Mouse (Mus musculus) hindbrain, embryonic 12.5 days (tissue): ENCODE data around the gene Bdkrb1. TPM values are rescaled to one million over a fixed set of nuclear protein-coding genes. Genes with fewer than 3 reads are reported as not detected.

Experiments
- ATAC-seq: fragments of 200-750 bp; cut with Nextera tagmentation; 2 replicates; pipeline ENCODE4 v1.8.0; 2017; ENCODE audit warnings: moderate TSS enrichment; ENCODE audit not compliant: low FRiP score
- H3K27ac ChIP-seq: fragments of 300-500 bp; sonication (generic); 2 replicates; pipeline ENCODE4 v1.5.1; 2016; ENCODE audit warnings: mild to moderate bottlenecking
- H3K27me3 ChIP-seq: fragments of 300-500 bp; sonication (generic); 2 replicates; pipeline ENCODE4 v1.6.1; 2016; ENCODE audit warnings: mild to moderate bottlenecking
- H3K36me3 ChIP-seq: fragments of 300-500 bp; sonication (generic); 2 replicates; pipeline ENCODE4 v1.6.1; 2016; ENCODE audit warnings: mild to moderate bottlenecking
- H3K4me1 ChIP-seq: fragments of 300-500 bp; sonication (generic); 2 replicates; pipeline ENCODE4 v1.6.1; 2016
- H3K4me2 ChIP-seq: fragments of 300-500 bp; sonication (generic); replicated peaks from 2 replicates; pipeline ENCODE4 v1.6.1; 2016; ENCODE audit warnings: mild to moderate bottlenecking
- H3K4me3 ChIP-seq: fragments of 300-500 bp; sonication (generic); 2 replicates; pipeline ENCODE4 v1.5.1; 2016; ENCODE audit warnings: mild to moderate bottlenecking
- H3K9ac ChIP-seq: fragments of 300-500 bp; sonication (generic); 2 replicates; pipeline ENCODE4 v1.6.1; 2016; ENCODE audit warnings: mild to moderate bottlenecking, moderate library complexity
- H3K9me3 ChIP-seq: fragments of 300-500 bp; sonication (generic); replicated peaks from 2 replicates; pipeline ENCODE4 v1.6.1; 2016; ENCODE audit warnings: mild to moderate bottlenecking
- WGBS: fragments of 180-500 bp; shearing (Covaris S2); methylation state at CpG from one replicate; pipeline ENCODE4 v1.1.7; 2016; 5-methylcytosine and 5-hydroxymethylcytosine counted together
- polyA plus RNA-seq: library from polyadenylated mRNA; unstranded; fragments of >200 nt; fragmentation: Nextera tagmentation; extraction: Ambion mirVana; gene quantifications from 2 replicates; pipeline ENCODE4 v1.2.1, GENCODE M21; 2016

Gene Bdkrb1
- polyA plus RNA-seq: not detected in 2 replicates

- 0 out of 2 replicates have a peak, but pooled peaks cover 3% of the 10 kb centered on the region for H3K27me3 ChIP-seq
- no peak within 1 kb of the TSS for H3K4me2 ChIP-seq
- no peaks in the 10 kb centered on the region for H3K36me3 ChIP-seq
- WGBS: 82% methylated on average over 11 of the region's 11 CpGs
- no peak for ATAC-seq
- no peak within 1 kb of the TSS for H3K4me3 ChIP-seq
- H3K4me1 ChIP-seq: peaks cover 7% of the 10 kb centered on the region
- no peaks in the 10 kb centered on the region for H3K9me3 ChIP-seq
- no peak within 1 kb of the TSS for H3K9ac ChIP-seq
- H3K27ac ChIP-seq: no peak within 1 kb of the TSS
Observed at GRCm38 (mm10) chr12:105602581-105603210, at the start of gene Bdkrb1. Gene Bdkrb1 (plus strand): TSS chr12:105603085.

- Histone ChIP-seq H3K36me3 (no peaks in the 10 kb centered on the region), H3K9ac (no peak overlapping the region), H3K27ac (no peak overlapping the region), H3K27me3 (no peaks in the 10 kb centered on the region), H3K4me3 (no peak overlapping the region), H3K4me1 (no peaks in the 10 kb centered on the region; the same call in 1 of the 2 replicates), H3K4me2 (no peak overlapping the region), H3K9me3 (no peaks in the 10 kb centered on the region)
- WGBS: 77% methylated on average over 8 of the region's 8 CpGs
- no peak for ATAC-seq
Observed at GRCm38 (mm10) chr12:105554151-105554772, 48.6 kb upstream of the Bdkrb1 start.

- WGBS: 73% methylated on average over 5 of the region's 5 CpGs
- no peaks in the 10 kb centered on the region for H3K9me3 ChIP-seq
- H3K27ac ChIP-seq: no peak overlapping the region
- H3K4me3 ChIP-seq: no peak overlapping the region
- H3K4me1 ChIP-seq: no peaks in the 10 kb centered on the region; the same call in 1 of the 2 replicates
- H3K9ac ChIP-seq: no peak overlapping the region
- ATAC-seq: no peak
- H3K4me2 ChIP-seq: no peak overlapping the region
- no peaks in the 10 kb centered on the region for H3K27me3 ChIP-seq
- H3K36me3 ChIP-seq: no peaks in the 10 kb centered on the region
Observed at GRCm38 (mm10) chr12:105555172-105555571, 47.7 kb upstream of the Bdkrb1 start.

- H3K27ac ChIP-seq: no peak overlapping the region
- H3K4me3 ChIP-seq: no peak overlapping the region
- H3K9me3 ChIP-seq: no peaks in the 10 kb centered on the region
- ATAC-seq: no peak
- H3K4me1 ChIP-seq: peaks cover 4% of the 10 kb centered on the region
- WGBS: 78% methylated on average over 7 of the region's 7 CpGs
- H3K4me2 ChIP-seq: no peak overlapping the region
- H3K36me3 ChIP-seq: no peaks in the 10 kb centered on the region
- no peak overlapping the region for H3K9ac ChIP-seq
- peaks cover 18% of the 10 kb centered on the region for H3K27me3 ChIP-seq
Observed at GRCm38 (mm10) chr12:105557250-105557925, 45.5 kb upstream of the Bdkrb1 start.

DNA sequence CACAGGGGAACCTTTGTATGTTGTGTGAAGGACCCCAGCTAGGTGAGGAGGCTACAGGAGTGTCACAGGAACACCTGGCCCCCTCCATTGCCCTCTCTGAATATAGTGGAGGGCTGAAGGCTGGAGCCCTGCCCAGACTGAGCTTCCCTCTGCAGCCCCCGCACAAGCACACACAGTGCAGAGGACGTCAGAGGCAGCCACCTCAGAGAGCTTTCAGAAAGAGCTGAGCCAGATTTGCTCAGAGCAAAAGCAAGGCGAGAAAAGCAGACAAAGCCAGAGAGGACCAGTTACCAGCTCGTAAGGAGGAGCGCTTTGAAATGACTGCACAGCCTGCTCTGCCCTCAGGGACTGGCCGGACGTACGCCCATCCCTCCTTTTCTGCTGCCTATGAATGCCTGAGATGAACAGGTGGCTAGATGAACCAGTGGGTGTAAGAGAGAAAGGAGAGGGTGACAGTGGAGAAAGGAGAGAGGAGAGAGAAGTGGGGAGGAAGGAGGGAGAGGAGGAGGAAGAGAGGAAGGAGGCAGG is 41.8 kb upstream of the Bdkrb1 start:
- Histone ChIP-seq H3K9ac (no peak overlapping the region), H3K36me3 (no peaks in the 10 kb centered on the region), H3K27ac (no peak overlapping the region), H3K4me1 (peaks cover 22% of the 10 kb centered on the region), H3K4me3 (no peak overlapping the region), H3K9me3 (no peaks in the 10 kb centered on the region), H3K27me3 (peaks cover 47% of the 10 kb centered on the region), H3K4me2 (no peak overlapping the region)
- WGBS: 60% methylated on average over 8 of the region's 8 CpGs
- no peak for ATAC-seq

- no peaks in the 10 kb centered on the region for H3K9me3 ChIP-seq
- H3K4me3 ChIP-seq: peak overlapping the region; percentile 32
- H3K9ac ChIP-seq: no peak overlapping the region
- H3K27me3 ChIP-seq: peaks cover 47% of the 10 kb centered on the region
- no peak overlapping the region for H3K27ac ChIP-seq
- H3K36me3 ChIP-seq: no peaks in the 10 kb centered on the region
- no peak for ATAC-seq
- peak overlapping the region; percentile 69 for H3K4me2 ChIP-seq
- 28% methylated on average over 8 of the region's 8 CpGs for WGBS
- H3K4me1 ChIP-seq: peaks cover 22% of the 10 kb centered on the region
Observed at GRCm38 (mm10) chr12:105562056-105562820, 40.6 kb upstream of the Bdkrb1 start.

GRCm38 (mm10) chr12:105562936-105563680 is 39.8 kb upstream of the Bdkrb1 start, which contains the start of gene Bdkrb2:
Gene Bdkrb2 (plus strand): TSS chr12:105563226.
- Histone ChIP-seq H3K9me3 (no peaks in the 10 kb centered on the region), H3K27me3 (peaks cover 47% of the 10 kb centered on the region), H3K27ac (no peak within 1 kb of the TSS), H3K4me2 (peak within 1 kb of the TSS; percentile 69), H3K9ac (peak within 1 kb of the TSS; percentile 24; the same call in 1 of the 2 replicates), H3K4me1 (peaks cover 22% of the 10 kb centered on the region), H3K36me3 (no peaks in the 10 kb centered on the region), H3K4me3 (peak within 1 kb of the TSS; percentile 32)
- WGBS: 4% methylated on average over 25 of the region's 25 CpGs
- ATAC-seq: peak; percentile 38; the same call in 1 of the 2 replicates

DNA sequence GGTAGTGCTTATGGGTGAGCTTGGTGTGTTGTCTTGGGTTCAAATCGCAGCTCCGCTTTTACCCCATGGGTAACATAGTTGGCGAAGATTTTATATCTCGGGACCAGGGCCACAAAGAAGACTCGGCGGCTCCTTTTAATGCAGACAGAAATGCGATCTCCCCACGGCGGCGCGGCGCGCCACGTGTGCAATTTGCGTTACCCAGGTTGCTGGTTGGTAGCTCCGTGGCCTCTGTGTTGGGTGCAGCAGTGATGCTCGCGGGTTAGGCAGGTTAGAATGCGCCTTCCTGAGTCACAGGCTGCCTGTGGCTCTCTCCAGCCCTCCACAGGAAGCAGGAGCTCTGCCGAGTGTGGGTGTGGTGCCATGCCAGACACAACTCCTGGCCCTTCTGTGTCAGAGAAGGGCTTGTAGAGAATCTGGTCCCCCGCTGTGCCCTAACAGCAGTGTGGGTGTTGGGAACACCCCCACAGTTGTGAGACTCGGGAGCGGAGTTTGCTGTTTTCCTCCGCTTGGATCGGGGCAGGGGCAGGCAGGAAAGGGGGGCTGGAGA is 39.1 kb upstream of the Bdkrb1 start:
- ATAC-seq: no peak
- no peaks in the 10 kb centered on the region for H3K36me3 ChIP-seq
- H3K4me1 ChIP-seq: peaks cover 22% of the 10 kb centered on the region
- peak overlapping the region; percentile 32; the same call in 1 of the 2 replicates for H3K4me3 ChIP-seq
- H3K9me3 ChIP-seq: no peaks in the 10 kb centered on the region
- H3K27ac ChIP-seq: no peak overlapping the region
- 8% methylated on average over 25 of the region's 25 CpGs for WGBS
- H3K27me3 ChIP-seq: peaks cover 47% of the 10 kb centered on the region
- H3K4me2 ChIP-seq: peak overlapping the region; percentile 69
- H3K9ac ChIP-seq: peak overlapping the region; percentile 24; the same call in 1 of the 2 replicates

DNA sequence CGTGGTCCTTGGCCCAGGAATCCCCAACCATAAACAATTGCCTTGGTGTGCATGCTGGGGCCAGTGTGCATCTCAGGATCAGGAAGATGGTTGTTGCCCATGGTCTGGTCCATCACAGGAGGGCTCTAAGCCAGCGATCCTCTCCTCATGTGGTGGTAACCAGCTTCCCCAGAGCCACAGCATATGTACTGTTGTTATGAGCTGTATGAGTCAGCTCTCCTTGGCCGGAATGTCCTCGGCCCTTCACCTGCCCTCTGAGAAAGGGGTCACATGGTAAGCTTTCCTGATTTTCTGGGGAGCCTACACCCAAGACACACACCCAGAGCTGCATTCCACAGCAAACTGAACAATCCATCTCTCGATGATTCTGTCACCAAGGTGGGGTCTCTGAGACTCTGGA is 37.7 kb upstream of the Bdkrb1 start:
- Histone ChIP-seq H3K4me2 (no peak overlapping the region), H3K27me3 (peaks cover 47% of the 10 kb centered on the region), H3K4me3 (no peak overlapping the region), H3K36me3 (no peaks in the 10 kb centered on the region), H3K4me1 (peaks cover 22% of the 10 kb centered on the region), H3K9me3 (no peaks in the 10 kb centered on the region), H3K27ac (no peak overlapping the region), H3K9ac (no peak overlapping the region)
- ATAC-seq: no peak
- 80% methylated on average over 5 of the region's 5 CpGs for WGBS

DNA sequence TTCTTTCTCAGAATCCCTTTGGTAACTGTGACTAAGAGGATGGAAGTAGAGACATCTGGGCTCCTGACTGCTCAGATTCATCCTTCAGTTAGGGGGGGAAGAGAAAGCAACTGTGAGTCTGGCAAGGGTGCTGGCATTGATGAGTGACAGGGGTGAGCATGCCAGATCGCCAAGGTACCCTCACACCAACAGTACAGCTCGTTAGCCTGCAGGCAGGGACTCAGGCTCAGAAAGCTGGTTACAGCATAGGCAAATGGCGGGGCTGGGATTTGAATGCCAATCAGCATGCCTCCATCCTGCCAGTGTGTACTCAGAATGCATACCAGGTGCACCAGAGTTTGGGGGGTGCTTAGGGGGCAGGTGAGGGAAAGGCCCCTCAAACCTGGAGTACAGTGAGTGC is 31.0 kb upstream of the Bdkrb1 start:
- Histone ChIP-seq H3K4me1 (no peaks in the 10 kb centered on the region), H3K27ac (no peak overlapping the region), H3K9ac (no peak overlapping the region), H3K9me3 (no peaks in the 10 kb centered on the region), H3K27me3 (no peaks in the 10 kb centered on the region), H3K4me2 (no peak overlapping the region), H3K4me3 (no peak overlapping the region), H3K36me3 (no peaks in the 10 kb centered on the region)
- no peak for ATAC-seq
- WGBS: 78% methylated on average over 3 of the region's 3 CpGs

DNA sequence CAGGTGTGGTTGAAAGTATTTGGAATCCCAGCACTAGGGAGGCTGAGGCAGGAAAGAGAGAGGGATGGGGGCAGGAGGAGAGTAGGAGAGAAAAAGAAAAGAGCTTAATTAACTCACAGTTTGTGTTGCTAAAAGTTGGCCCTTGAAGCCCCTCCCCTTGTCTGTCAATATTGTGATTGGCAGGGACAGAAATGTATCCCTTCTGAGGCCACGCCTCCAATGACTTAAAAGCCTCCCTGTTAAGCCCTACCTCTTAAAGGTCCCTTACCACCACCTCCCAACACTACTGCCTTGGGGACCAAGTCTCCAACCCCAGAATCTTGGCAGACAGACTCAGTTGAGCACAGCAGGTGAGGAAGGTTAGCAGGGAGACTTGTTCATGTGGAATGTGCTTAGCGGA is 30.3 kb upstream of the Bdkrb1 start:
- no peak overlapping the region for H3K4me2 ChIP-seq
- H3K27ac ChIP-seq: no peak overlapping the region
- ATAC-seq: no peak
- H3K9ac ChIP-seq: no peak overlapping the region
- no peaks in the 10 kb centered on the region for H3K27me3 ChIP-seq
- no peaks in the 10 kb centered on the region for H3K4me1 ChIP-seq
- no peaks in the 10 kb centered on the region for H3K9me3 ChIP-seq
- H3K36me3 ChIP-seq: no peaks in the 10 kb centered on the region
- H3K4me3 ChIP-seq: no peak overlapping the region
- 73% methylated on average over 2 of the region's 2 CpGs for WGBS
